Mouse (Mus musculus) adrenal gland, adult 10 weeks (tissue): ENCODE measurements around the gene Med12. TPM values are rescaled to one million over a fixed set of nuclear protein-coding genes. Genes with fewer than 3 reads are reported as not detected.

Experiments
- polyA plus RNA-seq: library from polyadenylated mRNA; stranded (reverse); fragments of 350-450 nt; fragmentation: Illumina TruSeq; extraction: RNeasy Lipid Tissue Mini Kit (QIAGEN cat#74804); gene quantifications from one replicate; pipeline ENCODE4 v1.2.3, GENCODE M21; 2014; ENCODE audit warnings: low read depth, low replicate concordance

Gene Med12
- polyA plus RNA-seq, result 4.1 TPM

GRCm38 (mm10) chrX:101273875-101274738 lies at the start of gene Med12:
Med12 (plus strand) TSS chrX:101274030.

GRCm38 (mm10) chrX:101253952-101254729 lies 19.7 kb upstream of the Med12 start, which contains the start of gene Foxo4:
Foxo4 (plus strand) TSS chrX:101254528.

DNA sequence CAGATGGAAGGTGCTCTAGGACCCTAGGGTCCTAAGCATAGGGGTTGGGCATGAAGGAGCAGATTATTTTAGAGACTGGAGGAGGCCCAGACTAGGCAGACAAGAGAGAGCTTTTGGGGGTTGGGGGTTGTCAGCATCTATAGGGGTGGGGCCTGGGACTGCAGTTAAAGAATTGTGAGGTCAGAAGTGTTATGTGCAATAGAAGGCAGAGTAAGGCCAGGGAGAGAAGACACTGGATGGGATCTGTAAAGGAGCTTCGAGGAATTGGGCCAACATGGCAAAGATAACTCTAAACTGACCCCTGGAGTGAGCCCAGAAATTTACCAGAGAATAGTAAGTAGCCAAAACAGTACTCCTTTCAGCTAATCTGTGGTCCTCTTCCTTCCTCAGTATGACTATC lies 9.9 kb upstream of the Med12 start, which contains the start of gene Gm614:
Gene Gm614 (minus strand): TSS at position 101 of the 400 bp plus-strand sequence.

DNA sequence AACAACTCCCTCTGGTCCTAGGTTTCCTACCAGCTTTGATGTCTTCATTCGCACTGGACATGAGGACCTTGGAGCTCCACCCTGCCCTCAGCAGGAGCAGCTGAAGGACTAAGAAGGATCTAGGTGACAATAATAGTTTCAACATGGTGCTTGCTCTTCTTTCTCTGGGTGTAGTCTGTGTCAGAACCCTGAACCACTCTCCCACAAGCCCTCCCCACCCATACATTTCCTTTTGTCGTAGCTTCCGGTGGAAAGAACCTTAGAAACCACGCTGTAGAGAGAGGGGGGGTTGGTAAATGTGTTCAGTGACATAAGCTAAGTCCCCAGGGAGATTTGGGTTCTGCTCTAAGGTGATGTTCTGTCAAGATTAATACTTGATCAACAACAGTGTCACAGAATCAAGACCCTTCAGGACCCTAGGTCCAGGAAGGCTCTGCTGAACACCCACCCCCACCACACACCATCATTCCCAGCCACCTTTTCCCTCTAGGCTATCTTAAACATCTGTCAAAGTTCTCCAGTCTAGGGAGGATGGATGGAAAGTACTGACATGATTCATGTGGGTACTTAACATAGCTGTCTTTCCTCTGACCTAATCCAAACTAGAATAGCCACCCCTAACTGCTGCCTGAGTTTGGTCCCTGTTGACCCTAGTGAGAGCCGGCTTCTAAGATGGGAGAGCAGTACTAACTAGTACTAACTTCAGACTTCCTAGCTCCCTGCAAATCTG lies 5.6 kb upstream of the Med12 start, which contains the start of gene Il2rg:
Gene Il2rg (minus strand): TSS at position 231 of the 730 bp plus-strand sequence.

GRCm38 (mm10) chrX:101268755-101269124 lies 5.1 kb upstream of the Med12 start, which contains the start of gene Gm20489:
Gm20489 (minus strand) TSS chrX:101269023.

GRCm38 (mm10) chrX:101299055-101299454 lies 25.2 kb downstream of the Med12 start, which contains the start of gene Nlgn3:
Nlgn3 (plus strand) TSS chrX:101299168.

Other genes with a start within 250 kb of the Med12 start
- gene Tex11, start 214.4 kb upstream of the Med12 start, polyA plus RNA-seq, result not detected
- gene Slc7a3, start 188.0 kb upstream of the Med12 start, polyA plus RNA-seq, result 0.52 TPM
- gene Snx12, start 51.5 kb upstream of the Med12 start, polyA plus RNA-seq, result 56.7 TPM
- 13.6 TPM for gene Foxo4, start 19.5 kb upstream of the Med12 start, polyA plus RNA-seq
- not detected for gene Gm614, start 10.0 kb upstream of the Med12 start, polyA plus RNA-seq
- 15.6 TPM for gene Il2rg, start 5.8 kb upstream of the Med12 start, polyA plus RNA-seq
- gene Gm20489, start 5.0 kb upstream of the Med12 start, polyA plus RNA-seq, result not detected
- 3.4 TPM for gene Nlgn3, start 25.1 kb downstream of the Med12 start, polyA plus RNA-seq
- not detected for gene Gjb1, start 102.3 kb downstream of the Med12 start, polyA plus RNA-seq
- 93.1 TPM for gene Zmym3, start 146.8 kb downstream of the Med12 start, polyA plus RNA-seq
- 358 TPM for gene Nono, start 155.3 kb downstream of the Med12 start, polyA plus RNA-seq
- 0.47 TPM for gene Itgb1bp2, start 175.1 kb downstream of the Med12 start, polyA plus RNA-seq